Mouse (Mus musculus) left cerebral cortex, postnatal 25 days (tissue): ENCODE measurements around the gene Fmo3. TPM values are rescaled to one million over a fixed set of nuclear protein-coding genes. Genes with fewer than 3 reads are reported as not detected.

Experiments
- DNase-seq, 2 experiments: peaks; one replicate each; pipeline ENCODE4 v3.0.0; 2022; ENCODE audit warnings: low spot score in 2 of 2, mixed read lengths in 1 of 2
- intact Hi-C: fragments of 180-260 bp; cut with DNase I; formaldehyde crosslinking; loops from one replicate; pipeline ENCODE4 v1.15.1; 2025
- total RNA-seq, 2 experiments: library from RNA; stranded (reverse); gene quantifications; 2 replicates each; pipeline ENCODE4 v1.2.3; 2021

Fmo3 gene
- total RNA-seq, 2 experiments from 2014 or later = not detected

DNA sequence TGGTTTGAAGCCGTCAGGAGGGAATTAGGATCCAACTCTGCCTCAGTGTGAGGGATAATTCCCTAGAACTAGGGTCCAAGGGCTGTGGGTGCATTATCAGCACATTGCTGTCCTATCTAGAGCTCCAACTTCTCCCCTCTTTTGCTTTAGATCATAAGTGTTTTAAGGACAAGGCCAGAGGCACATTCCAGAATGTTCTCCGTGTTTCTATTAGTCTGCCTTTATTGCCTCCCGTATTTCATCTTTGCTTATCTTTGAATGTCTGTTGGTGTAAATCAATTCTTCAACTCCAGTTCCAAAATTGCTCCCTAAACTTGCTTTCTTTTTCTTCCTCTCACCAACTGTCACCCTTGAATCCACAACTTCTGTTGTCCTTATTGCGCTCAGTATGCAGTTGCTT is 51.9 kb downstream of the Fmo3 start:
- intact Hi-C loops = no loop called here
- no peak for DNase-seq

DNA sequence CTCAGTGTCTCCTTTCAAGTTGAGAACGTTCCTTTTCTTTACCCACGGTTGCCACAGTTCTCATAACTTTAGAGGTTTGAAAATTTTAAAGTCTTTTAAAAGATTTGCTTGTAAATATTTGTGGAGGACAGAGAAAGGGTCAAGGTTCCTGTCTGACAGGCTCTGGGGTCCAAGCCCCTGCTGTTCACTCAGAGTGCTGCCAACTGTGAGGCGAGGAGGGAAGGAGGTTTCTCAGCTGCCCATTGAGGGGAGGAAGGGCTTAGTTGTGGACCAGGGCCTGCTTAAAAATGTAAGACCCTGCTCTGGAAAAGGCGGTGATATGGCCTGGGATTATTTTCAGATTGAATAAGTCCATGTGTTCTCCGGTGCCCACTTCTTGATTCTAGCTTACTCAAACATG is 52.4 kb downstream of the Fmo3 start:
- intact Hi-C loops = no loop called here
- no peak for DNase-seq

DNA sequence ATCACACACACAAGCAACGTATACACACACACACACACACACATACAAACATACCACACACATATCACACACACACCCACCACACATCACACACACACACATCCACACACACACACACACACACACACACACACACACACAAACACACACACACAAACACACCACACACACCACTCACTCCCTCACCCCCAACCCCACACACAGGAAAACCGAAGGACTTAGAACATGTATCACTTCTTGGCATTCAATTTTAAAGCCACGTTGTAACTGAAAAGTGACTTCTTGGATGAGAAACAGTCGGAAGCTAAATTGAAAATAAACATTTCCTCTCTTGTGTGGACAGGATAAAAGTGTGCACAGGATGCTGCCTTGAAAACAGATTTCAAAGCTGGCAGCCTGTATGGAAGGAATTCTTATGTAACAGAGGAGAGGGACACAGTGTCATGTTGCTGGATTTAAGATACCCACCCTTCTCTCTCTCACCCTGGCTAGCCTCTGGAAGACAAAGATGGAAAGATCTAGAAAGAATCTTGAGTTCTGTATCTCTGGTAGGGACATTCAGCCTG is 52.9 kb downstream of the Fmo3 start:
- intact Hi-C loops = no loop called here
- DNase-seq = peak in 1 of 2 experiments; percentile 7

DNA sequence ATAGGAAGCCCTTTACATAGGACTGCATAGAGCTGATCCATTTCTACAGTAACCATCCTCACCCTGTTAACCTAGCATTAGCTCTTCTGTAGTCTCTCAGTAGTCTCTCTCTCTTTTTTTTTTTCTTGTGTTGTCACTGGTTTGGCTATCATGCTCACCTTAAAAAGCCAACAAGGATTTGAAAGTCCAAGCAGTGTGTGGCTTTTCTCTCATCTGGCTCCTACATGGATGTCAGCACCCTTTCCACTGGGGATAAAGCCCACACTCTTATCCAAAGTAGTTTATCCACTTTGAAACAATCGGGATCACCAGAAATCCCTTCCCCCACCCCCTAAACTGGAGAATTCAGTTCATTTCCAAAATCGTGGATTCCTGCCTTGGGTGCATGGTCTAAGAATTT is 53.7 kb downstream of the Fmo3 start:
- intact Hi-C loops = no loop called here
- no peak for DNase-seq

DNA sequence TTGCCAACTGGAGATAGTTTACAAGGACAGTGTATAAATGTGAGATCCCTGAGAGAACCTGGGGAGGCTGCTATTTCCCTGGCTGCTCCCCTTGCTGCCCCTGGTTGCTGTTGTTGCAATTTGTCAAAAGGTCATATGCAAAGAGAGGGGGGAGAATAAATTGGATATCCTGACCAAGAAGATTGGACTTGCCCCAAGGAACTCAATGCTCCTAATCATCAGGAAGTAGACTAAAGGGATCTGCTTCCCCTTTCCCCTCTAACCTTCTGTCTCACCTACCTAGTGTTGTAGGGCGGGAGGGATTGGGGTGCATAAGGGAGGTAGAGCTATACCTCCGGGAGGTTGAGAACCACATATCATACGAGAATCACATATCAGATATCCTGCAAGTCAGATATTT is 55.2 kb downstream of the Fmo3 start:
- no peak for DNase-seq

DNA sequence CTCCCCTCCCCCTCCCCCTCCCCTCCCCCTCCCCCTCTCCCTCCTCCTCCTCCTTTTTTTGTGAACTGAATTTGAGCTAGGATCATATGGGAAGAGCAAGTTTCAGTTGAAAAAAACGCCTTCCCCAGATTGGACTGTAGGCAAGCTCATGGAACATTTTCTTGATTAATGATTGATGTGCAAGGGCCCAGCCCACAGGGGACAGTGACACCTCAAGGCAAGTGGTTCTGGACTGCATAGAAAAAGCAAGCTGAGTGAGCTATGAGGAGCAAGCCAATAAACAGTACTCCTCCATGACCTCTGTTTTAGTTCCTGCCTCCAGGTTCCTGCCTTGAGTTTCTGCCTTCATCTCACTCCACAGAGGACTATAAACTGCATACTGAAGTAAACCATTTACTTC is 59.2 kb downstream of the Fmo3 start:
- intact Hi-C loops = no loop called here
- DNase-seq = no peak

More for the DNA sequence above, 55.2 kb downstream of the Fmo3 start:
- intact Hi-C loops = no loop called here

DNA sequence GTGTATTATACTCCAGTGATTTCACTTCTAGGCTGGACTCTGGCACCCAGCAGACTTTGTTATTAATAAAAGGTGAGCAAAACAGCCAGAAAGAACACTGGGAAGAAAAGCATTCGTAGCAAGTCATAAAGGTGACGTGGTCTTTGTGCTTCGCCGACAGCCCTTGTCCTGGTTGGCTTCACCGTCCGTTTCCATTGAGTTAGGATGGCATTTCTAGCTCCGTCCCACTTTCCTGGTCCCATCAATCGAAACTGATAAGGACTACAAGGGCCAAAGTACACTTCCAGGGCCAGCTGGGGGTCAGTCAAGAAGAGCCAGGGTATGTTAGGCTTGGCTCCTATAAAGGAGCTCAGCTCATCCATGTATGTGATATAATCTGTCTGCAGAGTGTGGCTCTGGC is 67.7 kb downstream of the Fmo3 start:
- intact Hi-C loops = no loop called here
- no peak for DNase-seq

DNA sequence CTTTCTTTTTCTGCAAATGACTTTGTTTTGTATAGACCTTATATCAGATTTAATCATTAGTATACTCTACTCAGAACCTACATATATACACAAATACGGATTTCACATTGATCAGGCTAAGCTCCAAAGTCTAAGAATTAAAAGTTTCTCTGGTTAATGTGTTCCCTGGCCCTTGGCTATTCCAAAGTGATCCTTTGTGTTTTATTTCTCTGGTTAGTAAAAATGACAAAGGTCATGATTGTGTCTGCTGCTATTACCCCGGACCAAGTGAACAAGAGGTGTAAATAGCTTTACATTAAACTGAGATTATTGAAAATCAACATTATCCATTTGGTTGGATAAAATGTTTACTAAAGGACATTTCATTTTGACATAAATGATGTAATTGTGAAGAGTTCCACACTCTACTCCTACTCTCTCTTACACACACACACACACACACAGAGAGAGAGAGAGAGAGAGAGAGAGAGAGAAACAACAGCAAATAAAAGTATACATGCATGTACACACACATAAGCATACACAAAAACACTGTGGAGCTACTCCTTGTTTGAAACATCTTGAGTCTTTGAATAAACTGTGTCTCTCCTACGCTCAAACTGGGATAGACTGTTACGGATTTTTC is 69.3 kb downstream of the Fmo3 start:
- DNase-seq = no peak
- intact Hi-C loops = no loop called here

DNA sequence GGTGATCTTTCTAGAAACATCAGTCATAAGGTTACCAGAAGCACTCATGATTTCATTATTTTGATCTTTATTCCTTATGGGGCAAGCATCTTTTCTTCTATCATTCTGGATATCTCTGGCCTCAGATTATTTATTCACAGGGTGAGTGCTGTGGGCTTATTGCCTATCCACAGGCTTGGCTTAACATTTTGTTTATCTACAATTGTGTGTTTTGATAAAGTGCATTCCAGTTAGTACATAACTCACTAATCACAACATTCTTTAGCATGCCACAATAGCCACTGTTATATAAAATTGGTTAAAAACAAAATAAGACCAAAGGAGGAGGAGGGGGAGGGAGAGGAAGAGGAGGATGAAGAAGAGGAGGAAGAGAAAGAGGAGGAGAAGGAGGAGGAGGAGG is 72.2 kb downstream of the Fmo3 start:
- intact Hi-C loops = no loop called here
- no peak for DNase-seq

Other genes starting within 250 kb of the Fmo3 start
- 100 to 1,000 TPM; 190 to 226 TPM for gene Prrc2c, start 244.0 kb downstream of the Fmo3 start, total RNA-seq
- gene Fmo4, start 170.6 kb downstream of the Fmo3 start, total RNA-seq = not detected
- gene Fmo1, start 117.9 kb downstream of the Fmo3 start, total RNA-seq = 10 to 100 TPM; 11.4 to 16.4 TPM
- 1 to 10 TPM; 2.0 to 4.1 TPM for gene Fmo2, start 85.8 kb downstream of the Fmo3 start, total RNA-seq
- not detected for gene Fmo6, start 47.0 kb downstream of the Fmo3 start, total RNA-seq
- gene Mroh9, start 101.1 kb upstream of the Fmo3 start, total RNA-seq = not detected